Mouse (Mus musculus): Measurements from ENCODE around the gene Pced1b. TPM values are rescaled to one million over a fixed set of nuclear protein-coding genes. Genes with fewer than 3 reads are reported as not detected.
"Not testable (repeated sequence)": the region's sequence is repeated elsewhere in the genome, so short reads cannot be mapped to it uniquely, and the experiment has no call there.

The Pced1b gene
- polyA plus RNA-seq, 2 experiments from 2014 or later: 55.6 to 62.1 TPM

DNA sequence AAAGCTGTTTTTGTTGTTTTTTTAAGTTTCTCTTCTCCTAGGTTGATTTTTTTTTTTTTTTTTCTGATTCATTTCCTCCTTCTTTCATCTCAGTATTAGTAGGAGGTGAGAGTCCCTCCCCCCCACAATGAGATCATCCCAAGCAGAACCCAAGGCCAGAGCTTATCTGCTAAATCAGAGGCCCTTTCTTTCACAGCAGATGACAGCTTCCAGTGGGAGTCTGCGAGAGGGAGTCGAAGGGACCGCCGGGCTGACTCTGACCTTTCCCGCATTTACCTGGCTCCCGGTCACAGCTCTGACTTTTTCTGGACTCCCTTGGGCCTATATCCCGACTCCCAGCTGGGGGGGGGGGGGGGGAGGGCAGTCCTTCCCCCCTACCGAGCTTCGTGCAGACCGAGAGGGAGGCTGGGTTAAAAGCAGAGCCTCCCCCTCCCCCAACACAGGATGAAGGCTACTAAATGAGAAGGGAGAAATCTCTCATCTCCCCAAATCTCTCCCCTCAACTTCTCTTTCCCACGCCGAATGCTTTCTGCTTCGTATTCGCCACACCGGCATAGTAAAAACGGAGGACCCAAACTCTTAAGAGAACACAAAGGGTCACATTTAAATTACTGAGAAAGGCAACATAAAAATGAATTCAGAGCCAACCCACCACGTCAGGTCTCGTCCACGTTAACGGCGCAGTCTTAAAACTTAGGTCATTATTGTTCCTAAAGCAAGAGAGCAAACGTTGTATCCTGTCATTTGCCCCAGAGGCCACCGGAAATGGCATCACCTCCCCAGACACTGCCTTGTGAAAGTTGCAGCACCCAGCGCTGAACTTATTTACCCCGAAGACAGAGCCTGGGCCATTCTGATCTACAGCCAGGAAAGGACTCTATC is 126.5 kb downstream of the Pced1b start:
- ATAC-seq: peak; percentile 76

DNA sequence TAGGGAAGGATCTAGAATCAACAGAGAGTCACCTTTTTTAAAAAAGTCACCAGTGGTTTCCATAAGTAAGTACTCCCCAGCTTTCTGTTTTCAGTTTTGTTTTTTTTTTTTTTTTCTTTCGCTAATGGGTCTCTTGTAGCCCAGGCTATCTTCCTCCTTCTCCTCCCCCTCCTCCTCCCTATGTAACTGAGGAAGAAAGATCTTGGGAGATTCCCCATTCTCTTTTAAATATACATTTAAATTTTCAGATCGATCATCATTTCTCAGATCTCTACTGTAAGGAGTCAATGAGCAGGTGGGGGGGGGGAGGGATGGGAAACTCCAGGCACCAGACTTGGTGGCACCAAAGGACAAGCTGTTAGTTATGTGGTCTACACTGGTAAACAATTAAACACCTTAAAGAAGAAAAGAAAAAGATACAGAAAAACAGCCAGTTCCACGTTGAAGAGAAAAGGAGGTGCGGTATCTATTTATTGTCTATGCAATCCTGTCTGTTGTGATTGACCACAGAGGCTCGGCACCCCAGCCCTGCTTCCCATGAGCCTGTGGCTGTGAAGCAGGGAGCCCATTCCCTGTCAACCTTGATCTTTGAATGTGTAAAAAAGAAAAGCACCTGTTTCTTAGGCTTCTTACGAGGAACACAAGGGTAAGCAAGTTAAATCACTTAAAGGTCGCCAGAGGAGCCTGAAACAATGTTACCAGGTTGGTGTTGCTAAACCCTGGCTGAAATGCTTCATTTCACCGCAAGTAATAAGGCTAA is 127.4 kb downstream of the Pced1b start:
- ATAC-seq: no peak

DNA sequence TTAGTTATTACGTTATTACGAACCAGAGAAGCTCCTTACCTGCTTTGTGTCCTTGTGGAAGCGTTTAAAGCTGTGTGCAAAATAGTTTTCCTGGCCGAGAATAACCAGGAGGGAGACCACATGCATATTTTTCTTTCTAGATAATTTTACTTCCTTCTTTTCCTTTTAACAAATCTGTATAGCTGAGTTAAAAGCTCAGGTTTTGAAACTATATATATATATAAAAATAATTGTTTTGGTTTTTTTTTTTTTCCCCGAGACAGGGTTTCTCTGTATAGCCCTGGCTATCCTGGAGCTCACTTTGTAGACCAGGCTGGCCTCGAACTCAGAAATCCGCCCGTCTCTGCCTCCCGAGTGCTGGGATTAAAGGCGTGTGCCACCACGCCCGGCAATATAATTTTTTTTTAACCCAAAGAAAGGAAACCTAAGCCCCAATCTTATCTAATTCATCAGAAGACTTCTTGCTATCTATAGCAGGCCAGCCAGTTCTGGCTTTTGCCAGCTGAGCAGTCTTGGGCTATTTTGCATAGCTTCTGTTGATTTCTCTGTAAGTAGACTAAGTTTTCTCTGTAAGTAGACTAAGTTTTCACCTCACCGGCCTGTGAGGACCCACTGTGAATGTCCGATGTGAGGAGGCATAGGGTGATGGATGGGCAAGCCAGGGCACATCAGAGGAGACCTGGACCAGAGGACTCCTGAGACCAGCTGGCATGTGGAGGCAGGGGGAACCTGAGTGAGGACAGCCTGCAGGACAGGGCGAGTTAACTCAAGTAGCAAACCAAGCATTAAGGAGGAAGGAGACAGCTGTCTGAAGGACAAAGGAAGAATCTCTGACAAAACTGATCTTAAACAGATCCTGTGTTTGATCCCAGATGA is 128.2 kb downstream of the Pced1b start:
- no peak for ATAC-seq

DNA sequence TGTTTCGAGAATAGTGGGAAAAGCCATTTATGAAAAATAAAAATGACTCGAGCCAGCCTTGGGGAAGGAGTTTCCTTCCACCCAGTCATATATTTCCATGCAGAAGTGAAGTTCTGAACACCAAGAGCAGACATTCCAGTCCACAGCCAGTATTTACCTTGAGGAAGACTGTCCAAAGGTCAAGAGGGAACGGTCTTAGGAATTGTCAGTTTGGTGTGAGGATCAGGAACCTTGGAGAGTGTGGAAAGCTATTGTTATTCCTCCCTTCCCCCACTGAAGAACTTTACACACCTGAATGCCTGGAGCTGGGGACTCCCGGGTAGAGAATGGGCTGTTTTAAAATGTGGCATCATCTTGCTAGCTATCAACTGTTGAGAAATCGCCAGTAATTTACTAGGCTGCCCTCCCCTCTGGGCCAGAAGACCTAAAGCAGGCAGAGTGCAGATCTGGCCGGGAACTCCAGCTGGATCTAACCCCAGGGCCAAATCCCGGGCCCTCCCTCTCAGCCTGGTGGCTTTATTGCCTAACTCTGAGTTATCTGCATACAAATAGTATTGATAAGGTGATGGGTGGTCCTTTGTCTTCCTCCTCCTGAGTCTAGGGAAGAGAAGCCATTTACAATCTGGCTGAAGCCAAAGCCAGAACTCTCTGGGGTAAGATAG is 129.3 kb downstream of the Pced1b start:
- ATAC-seq: no peak

DNA sequence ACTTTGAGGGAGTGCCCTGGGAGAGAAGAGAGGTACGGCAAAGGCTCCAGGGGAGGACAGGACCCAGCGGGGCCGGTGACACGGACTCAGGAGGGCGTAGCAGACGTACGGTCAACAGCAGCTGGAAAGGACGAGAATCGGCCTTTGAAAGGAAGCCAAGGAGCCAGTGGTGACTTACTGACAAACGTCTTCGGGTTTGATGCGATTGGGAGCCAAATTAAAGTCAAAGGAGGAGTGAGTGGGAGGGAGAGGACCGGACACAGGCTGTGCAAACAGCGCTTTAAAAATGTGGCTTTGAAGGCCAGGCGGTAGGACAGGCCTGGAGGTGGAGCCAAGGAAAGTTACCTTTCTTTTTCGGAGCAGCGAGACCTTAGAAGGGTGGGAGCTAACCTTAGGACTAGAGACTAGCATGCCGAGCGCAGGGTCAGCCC is 129.9 kb downstream of the Pced1b start:
- no peak for ATAC-seq

DNA sequence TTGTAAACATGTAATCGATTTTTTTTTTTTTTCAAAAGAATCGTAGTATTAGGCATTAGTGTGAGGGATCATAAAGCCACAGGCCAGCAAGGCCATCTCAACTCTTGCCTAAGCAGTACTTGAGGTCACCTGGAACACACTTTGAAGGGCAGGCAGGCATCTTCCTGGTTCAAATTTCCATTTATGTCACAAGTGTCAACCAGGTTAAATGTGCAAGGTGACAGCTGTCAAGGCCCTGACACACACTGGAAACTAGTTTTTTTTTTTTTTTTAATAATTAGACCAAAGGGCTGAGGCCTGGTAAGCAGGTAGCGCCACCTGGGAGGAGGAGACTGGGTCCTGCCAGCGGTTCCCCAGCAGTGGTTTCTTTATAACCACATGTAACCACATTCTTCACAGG is 131.2 kb downstream of the Pced1b start:
- ATAC-seq: no peak

DNA sequence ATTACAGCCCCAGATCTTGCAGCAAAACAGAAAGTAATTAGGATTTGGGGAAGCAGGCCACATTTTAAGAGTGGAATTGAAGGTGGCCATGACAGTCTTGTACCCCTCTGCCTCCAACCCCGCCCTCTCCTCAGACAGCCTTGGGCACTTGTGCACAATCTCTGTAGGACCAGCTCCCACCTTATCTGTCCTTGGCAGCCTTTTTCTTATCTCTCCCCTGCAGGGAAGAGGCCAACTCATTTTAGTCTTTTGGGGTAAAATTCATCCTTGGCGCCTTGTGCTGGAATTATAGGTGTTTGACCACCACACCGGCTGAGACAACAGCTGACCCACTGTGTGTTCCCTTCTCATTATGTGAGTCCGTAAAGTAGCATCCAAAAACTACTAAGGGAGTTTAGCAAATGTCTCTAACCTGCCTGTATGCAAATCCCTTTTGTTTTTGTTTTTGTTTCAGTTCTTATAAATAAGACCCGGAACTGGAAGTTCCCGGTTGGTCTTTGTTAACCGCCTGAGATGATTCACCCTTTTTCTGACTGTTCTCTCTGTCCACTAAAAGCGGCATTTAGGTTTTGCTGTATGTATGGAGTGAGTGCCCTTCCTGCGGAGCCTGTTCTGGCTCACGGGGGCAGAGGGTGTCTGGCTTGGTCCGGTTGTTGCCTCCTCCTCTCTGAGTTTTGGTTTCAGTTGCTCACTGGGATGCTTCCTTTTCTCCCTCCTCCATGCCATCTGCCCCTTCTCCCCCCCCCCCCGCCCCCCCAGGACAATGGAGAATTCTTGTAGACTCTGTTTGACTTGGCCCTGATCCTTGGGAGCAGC is 132.8 kb downstream of the Pced1b start:
- ATAC-seq: no peak

DNA sequence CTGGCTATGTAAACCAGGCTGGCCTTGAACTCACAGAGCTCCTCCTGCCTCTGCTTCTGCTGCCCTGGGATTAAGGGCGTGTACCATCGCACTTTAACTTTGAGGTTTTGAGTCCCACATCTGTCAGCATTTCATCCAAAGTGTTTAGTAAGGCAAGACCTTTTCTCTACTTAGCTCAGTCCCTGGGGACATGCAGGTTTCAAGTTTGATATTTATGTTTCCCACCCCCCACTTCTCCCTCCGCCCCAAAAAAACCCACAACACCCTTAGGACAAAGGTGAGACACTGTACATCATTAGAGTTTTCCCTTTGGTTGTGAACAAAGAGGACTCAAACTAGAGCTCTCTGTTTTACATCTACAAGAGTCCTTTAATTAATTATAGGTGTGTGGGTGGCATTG is 135.7 kb downstream of the Pced1b start:
- ATAC-seq: no peak

DNA sequence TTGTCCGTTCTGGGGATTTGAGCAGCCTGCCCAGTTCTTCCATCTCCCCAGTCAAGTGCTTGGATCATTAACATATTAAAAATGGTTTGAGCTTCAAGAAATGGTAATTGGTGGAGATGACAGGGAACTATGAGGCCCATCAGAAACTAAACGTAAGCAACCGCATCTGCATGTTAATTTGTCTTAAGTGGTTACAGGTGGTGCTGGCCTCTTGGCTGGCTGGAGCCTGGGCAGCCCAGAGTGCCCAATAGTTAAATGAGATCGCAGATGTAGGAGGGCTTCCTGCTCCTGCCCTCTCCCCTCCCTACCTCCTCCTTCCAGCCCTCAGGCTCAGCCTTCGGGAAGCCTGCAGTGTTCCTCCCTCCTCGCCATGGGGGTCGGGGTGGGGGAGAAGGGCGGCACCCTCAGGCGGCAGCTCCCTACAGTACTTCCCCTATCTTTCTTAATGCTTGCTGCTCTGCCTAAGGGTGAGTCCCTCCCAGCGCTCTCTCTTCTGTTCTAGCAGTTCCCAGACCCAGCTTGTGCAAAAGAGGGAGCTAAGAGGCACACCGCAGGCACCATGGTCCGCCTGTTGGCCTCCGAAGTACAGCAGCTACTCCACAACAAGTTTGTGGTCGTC is 136.7 kb downstream of the Pced1b start:
- ATAC-seq: no peak

DNA sequence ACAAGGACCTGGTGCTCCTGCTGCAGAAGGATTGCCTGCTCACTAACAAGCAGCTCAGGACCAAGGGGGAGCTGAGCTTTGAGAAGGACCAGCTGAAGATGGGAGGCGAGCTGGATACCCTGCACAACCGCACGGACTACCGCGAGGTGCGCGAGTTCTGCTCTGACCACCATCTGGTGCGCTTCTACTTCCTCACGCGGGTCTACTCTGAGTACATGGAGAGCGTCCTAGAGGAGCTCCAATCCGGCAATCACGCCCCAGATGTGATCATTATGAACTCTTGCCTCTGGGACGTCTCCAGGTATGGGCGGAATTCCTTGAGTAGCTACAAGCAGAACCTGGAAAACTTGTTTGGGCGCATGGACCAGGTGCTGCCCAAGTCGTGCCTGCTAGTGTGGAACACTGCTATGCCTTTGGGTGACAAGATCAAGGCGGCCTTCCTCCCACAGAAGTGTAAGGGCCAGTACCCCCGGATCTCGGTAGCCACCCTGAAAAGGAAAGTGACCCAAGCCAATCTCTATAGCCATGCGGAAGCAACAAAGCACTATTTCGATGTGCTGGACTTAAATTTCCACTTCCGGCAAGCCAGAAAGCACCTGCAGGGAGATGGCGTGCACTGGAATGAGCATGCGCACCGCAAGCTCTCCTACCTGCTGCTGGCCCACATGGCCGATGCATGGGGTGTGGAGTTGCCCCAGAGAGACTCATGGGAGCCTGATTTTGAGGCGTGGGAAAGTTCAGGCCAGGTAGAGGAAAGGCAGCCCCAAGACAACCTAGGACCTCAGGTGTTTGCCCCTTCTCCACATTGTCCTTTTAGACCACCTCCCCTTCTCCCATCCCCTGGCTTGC is 137.5 kb downstream of the Pced1b start:
- ATAC-seq: no peak

DNA sequence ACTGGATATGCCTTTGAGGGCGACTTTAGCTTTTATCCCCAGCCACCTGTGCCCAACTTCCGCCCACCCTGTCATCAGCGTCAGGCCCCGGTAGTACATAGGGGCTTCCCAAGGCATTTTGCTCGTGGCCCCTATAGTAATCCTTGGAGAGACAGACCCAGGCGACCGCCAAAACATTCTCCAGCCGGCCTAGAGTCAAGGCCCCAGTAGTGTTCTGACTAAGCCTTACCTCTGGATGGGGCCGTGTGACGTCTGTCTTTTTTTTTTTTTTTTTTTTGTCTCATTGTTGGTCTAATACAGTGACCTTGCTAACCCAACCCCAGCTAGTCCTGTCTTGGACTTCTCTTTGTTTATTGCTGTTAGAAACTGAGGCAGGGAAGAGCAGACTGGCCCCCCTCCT is 138.3 kb downstream of the Pced1b start:
- not testable (repeated sequence) for ATAC-seq

DNA sequence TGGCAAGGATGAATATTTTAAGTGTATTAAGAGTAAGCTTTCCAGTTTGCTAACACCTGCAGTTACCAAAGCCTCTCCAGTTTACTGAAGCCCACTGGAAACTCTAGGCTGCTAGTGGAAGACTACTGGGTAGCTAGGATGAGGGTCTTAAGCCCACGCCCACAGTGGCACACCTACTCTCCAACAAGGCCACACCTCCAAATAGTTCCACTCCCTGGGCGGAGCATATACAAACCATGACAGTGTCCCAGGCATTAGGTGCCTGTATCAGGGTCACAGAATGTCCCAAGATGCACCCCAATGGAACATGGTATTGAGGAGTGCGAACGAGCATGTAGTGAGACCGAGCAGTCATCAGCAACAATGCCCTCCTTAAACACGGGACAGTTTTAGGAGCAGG is 140.9 kb downstream of the Pced1b start:
- no peak for ATAC-seq

DNA sequence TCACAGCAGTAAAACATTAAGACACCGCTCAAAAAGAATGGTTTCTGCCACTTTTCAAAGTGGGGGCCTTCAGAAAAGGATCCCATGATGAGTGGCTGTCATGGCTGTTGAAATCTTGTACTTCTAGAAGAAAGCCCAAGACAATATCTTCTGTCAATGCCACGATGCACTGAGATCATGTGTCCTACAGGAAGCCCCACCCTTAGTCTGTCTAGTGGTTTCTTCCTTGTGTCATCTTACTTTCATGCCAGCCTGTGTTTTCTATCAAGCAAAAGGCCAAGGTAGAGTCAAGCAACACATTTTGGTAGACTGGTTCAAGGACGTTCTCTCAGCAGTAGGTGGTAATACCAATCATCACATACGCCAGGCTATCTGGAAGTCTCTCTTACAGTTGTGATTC is 142.7 kb downstream of the Pced1b start:
- peak; percentile 72 for ATAC-seq

DNA sequence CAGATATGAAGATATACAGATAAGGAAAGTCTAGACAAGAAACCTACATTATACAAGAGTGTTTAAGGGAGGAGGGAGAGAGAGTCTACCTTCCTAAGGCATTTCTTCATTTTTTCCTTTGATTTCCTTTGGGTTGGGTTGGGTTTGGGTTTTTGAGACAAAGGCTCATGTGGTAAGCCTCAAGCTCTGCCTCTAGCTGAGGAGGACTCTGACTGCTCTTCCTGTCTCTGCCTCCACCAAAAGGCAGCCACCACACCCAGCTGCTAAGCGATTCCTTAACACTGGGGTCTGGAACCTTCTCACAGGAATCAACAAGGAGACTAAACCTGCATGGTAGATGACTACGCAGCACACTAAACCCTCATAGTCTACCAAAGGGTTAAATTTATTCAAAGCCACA is 143.9 kb downstream of the Pced1b start:
- peak; percentile 71 for ATAC-seq

DNA sequence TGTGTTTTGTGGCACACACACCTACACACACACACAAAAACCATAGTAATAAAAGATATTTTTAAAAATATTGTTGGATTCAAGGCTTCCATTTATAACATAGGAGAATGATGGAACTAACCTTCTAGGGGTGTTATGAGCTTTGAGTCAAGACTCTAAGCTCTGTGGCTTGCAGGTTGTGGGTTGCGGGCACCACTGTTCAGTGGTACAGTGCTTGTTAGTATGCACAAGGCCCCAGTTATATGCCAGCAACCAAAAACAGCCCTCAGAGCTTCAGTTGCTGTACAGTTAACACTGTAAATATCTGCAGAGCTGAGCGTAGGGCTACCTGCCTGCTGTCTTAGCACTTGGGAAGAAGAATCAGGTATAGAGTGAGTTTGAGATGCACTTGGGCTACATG is 144.5 kb downstream of the Pced1b start:
- ATAC-seq: no peak

DNA sequence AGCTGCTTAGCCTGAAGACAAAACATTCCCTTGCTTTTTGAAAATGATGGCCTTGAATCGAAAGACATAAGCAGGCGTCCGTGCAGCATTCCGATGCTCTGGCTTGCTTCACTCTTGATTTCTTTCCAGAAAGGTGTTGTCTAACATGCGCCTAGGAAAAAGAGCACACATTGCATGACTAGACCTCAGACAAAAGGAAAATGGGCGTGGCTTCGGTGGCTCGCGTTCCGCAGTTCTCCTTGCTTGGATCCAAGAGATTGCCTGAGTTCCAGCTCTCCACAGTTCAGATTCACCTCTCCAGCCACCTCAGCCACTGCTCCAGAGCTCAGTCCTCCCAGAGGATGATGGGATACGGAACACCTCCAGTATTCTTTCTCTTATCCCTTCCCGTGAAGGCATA is 147.7 kb downstream of the Pced1b start:
- no peak for ATAC-seq

DNA sequence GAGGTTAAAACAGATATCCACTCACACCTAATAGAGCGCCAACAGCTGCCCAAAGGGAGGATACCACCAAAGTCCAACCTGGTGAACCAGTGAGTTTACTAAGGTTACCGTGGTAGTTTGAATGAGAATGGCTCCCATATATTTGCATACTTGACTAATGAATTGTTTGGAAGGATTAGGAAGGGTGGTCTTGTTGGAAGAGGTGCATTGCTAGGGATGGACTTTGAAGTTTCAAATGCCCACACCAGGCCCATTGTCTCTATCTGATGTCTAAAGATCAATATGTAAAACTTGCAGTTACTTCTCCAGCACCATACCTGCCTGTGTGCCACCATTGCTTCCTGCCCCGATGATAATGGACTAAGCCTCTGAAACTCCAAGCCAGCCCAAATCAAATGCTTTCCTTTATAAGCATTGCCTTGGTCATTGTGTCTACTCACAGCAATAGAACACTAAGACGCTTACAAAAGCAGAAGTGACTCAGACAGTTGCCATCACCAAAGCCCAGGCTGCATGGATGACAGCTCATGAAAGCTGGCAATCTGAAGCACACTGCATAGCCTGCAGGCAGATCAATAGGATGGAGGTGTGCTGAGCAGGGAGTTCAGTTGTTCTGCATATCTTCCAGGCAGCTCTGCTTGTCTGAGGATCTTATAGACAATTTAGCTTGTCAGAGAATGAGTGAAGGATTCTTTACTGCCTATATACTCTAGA is 149.8 kb downstream of the Pced1b start:
- ATAC-seq: no peak

DNA sequence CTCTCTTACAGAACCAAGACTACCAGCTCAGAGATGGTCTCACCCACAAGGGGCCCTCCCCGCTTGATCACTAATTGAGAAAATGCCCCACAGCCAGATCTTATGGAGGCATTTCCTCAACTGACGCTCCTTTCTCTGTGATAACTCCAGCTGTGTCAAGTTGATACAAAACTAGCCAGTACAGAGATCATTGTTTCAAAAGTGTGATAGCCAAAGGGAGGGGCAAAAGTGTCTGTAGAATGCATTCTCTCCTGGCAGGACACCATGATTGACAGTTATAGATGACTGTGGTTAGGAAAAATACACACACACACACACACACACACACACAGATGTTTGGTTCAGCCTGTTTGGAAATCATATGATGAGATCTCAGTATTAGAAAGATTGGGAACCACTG is 150.9 kb downstream of the Pced1b start:
- ATAC-seq: no peak

DNA sequence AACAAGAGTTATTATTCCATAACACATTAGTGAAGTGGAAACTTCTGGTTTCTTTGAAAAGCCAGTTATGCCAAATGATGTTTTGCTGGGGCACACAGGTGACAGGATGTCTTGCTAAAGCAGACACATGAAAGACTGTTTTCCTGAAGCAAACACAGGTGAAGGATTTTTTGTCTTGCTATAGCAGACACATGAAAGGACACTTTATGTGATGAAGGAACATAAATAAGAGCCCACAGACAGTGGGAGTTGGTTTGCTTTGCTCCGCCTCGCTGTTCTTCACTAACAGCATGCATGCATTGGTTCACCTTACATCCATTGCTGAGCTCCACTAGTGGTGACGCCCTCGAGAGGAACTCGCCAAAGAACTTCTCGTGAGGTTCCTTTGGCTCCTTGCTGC is 154.0 kb downstream of the Pced1b start:
- ATAC-seq: no peak
